Mouse (Mus musculus) cerebellum, postnatal 25 days (tissue): Measurements from ENCODE around the gene Nt5c2.

ENCODE experiments used
- DNase-seq, 2 experiments: peaks; one replicate each; pipeline ENCODE4 v3.0.0; 2021; ENCODE audit warnings: mixed read lengths in 2 of 2

The Nt5c2 gene

DNA sequence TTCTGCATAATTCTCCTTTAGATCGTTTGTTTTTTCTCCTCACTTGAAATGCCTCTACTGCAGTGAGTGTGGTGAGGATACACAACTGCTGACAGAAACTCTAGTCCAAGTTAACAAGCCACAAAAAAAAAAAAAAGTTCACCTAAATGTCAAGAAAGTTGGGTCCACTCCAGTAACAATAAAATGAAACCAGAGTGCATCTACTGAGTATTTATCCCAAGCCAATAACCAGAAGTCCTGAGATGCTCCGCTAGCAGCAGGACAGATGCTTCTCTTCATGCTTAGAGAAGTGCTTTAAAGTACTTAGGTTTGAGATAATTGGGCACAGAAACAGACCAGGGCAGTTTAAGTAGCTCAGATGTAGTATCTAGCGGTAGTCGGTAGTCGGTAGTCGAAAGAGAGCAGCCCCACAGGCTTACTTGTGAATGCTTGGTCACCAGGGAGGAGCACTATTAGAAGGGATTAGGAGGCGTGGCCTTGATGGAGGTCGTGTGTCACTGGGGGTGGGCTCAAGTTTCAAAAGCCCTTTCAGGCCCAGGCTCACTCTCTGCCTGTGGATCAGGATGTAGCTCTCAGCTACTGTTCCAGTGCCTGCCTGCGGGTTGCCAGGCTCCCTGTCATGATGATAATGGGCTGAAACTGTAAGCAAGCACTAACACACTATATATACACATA, 99.4 kb downstream of the Nt5c2 start:
- no peak for DNase-seq

DNA sequence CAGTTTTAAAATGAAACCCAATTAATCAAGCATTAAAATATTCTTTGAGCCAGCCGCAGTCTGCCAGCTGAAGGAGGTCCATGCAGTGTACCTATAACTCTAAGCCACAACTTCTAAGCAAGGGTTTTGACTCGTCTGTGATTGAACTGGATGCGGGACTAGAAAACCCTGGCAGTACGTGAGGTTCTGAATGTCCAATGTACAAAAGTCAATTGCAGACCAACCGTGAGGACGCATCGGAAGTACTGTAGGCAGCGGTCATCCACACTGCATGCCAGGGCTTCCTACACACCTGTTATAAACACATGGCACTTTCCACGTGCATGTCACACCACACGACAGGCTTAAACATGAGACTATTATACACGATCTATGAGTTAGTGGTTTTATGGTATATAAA, 101.3 kb downstream of the Nt5c2 start:
- DNase-seq = no peak

DNA sequence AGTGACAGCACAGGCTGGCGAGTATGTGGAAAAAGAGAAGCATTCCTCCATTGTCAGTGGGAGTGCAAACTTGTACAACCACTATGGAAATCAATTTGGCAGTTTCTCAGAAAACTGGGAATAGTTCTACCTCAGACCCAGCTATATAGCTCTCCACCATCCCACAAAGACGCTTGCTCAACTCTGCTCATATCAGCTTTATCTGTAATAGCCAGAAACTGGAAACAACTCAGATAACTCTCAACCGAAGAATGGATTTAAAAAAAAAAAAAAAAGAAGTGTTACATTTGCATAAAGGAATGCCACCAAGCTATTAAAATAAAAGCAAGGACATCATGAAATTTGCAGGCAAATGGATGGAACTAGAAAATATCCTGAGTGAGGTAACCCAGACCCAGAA, 103.5 kb downstream of the Nt5c2 start:
- no peak for DNase-seq

DNA sequence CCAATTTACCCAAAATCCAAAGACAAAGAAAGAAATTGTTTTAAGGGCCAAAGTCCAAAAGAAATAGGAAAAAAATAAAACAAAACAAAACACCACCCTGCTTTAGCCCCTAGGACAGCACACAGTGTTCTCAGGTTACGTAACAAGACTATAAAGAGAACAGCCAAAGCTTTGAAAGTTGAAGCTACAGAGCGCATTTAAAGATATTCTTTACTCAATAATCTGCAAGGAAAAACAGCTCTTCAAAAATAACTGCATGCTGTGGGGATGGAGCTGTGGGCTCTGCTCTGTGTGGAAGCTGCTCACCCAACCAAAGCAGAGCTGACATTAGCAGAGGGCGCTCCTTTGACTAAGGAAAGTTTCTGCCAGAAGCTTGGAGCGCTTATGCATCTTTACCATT, 106.0 kb downstream of the Nt5c2 start:
- DNase-seq = no peak

DNA sequence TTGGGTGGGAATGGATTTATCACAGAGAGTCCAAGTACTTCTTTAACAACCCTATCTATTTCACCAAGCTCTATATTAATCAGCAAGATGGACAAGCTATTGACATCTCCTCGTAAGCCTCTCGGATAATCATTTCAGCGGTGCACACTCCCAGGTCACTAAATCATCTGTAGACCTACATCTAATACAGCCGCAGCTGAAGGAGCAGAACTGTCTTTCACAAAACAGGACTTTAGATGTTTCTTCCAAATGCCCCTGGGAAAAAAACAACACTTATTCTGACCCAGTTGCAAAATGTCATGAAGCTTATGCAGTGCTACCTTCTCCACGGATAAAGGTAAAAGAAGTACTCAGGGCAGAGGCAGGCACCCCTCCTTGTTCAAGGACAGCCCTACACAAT, 106.7 kb downstream of the Nt5c2 start:
- no peak for DNase-seq

DNA sequence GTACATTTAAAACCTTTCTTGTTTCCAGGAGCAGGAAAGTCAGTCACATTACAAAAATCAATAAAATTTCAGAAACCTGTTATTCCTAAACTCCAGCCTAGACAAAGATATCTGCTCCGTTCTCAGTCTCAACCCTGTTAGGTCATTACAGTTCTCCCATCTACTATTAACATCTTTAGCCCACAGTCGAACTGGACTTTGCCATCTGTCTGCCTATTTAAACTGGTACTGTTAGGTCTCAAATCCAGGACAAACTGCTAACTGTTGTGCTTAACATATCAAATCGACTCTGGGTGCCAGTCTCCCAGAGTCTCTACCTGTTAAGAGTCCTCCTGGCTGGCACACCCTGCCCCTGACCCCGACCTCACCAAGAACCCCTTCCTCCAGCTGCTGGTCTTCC, 109.0 kb downstream of the Nt5c2 start:
- no peak for DNase-seq

DNA sequence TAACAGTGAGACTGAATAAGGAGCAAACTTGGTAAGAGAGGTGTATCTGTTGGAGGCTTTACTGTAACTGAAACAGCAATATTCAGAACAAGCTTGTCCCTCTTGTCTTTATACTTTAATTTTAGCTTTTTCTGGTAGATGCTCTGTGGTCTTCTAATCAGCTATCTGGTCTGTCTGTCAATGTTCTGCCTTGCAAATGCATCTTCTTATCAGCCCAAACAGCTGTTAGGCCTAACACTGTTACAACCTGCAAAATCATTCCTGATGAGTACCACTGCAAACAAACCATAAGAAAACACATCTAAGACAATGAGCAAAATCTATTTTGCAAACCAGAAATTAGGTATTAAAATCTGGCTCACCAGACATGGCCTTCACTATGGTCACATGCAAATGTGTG, 109.6 kb downstream of the Nt5c2 start:
- no peak for DNase-seq

DNA sequence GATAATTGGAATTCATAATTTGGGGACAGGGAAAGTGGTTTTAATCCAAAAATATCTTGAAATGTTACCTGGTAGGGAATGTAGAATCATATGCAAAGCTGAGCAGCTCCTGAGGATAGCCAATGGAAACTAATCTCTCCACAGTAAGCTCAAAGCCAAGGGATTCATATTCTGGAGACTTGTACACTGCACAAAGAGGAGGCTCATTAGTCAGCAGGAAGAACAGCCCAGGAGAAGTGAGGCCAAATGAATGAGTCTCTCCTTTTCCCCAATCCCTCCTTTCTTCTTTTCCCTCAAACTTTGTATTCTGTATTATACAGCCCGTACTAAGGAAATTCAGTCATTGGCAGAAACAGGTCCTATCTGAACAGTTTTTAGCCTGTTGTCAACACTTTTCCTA, 110.0 kb downstream of the Nt5c2 start:
- no peak for DNase-seq

DNA sequence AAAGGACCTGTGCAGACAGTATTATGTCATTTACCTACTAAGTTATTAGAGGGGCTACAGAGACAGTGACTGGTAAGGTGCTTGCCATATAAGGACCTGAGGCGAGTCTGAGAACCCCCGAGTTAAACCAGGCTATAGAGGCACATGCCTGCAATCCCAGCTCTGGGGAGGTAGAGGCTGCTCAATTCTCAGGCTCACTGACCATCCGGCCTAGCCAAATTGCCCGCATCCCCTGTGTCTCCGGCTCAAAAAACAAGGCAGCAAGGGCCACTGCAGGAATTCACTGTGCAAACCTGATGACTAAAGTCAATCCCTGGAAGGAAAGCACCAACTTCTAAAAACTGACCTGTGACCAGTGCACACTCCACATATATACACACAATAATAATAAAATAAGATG, 111.6 kb downstream of the Nt5c2 start:
- no peak for DNase-seq

DNA sequence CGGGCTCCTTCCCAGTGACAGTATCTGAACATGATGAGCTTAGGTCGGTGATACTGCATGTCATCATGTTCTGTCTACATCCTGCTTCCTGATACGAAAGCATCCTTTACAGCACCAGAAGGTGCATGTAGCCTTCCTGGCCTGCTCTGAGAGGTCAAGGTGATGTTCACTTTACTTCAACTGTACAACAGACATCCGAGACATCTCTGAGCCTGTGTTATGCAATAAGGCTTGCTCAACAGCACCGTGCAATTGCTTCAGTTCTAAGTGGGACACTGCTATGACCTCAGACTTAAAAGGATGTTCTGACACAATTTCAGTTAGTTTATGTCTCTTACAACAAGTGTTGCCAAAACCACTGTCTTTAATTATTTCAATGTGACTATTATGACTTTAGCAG, 113.6 kb downstream of the Nt5c2 start:
- no peak for DNase-seq

DNA sequence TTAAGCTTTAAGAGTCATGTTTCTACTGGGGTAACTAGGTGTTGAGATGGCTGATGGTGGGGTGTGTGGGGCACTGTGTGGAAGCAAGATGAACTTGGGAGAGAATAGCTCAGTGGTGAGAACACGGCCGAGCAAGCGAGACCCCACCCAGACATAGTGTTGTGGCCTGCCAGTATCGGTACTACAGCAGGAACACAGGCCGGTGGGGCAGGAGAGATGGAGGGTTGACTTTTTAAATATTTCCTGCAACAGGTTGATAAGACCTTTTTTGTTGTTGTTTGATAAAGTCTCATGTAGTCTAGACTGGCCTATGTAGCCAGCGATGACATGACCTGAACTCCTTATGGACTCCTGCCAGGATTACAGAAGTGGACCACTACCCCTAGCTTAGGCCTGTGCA, 114.2 kb downstream of the Nt5c2 start:
- no peak for DNase-seq

DNA sequence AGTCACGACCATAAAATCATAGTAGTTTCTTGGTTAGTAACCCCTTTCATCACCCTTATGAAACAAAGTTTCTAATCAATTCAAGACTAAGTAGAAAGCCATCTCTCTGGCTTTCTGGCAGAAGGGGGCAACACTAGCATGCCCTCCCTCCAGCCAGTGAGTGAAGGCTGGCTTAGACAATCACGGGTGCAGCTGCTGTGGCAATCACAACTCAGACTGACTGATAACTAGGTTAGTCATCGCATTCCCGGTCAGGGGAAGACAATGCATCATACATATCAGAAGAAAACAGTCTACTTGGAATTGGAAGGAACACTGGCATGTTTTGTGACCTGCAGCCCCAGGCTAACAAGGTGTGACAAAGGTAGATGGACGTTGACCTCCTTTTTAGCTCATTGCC, 115.1 kb downstream of the Nt5c2 start:
- peak in 1 of 2 experiments; percentile 4 for DNase-seq

DNA sequence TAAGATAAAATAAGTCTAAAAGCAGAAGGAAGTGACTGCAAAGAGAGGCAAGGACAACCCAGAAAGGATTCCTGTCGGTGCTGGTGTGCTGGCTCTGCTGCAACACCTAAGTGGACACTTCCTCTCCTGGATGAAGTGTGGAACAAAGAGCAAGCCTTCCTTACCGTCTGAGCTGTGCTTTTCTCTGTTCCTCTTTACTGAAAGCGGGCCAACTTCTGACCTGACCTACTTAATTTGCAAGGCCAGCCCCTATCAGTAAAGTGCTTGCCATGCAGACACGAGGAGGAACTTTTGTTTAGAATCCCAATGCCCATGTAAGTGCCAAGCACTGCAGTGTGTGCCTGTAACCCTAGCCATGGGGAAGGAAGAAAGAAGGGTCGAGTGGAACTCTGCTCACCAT, 115.6 kb downstream of the Nt5c2 start:
- peak; percentile 52 to 55 for DNase-seq

DNA sequence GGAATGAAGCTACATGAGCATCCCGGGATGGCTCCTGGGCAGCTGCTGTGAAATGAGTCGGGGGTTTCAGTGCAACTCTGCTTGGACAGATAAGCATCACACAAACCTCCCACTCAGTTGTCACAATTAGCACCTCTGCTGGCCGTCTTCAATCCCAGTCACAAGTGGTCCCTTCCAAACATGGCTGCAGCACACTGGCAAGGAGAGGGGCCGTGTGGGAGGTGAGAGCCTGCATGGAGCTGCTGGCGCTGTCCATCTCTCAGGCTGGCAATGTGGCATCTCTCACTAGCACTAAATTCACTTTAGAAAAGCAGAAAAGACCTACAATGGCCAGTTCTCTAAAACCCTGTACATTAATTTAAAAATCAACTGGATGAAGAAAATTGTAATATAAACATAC, 116.7 kb downstream of the Nt5c2 start:
- DNase-seq = peak in 1 of 2 experiments; percentile 9

DNA sequence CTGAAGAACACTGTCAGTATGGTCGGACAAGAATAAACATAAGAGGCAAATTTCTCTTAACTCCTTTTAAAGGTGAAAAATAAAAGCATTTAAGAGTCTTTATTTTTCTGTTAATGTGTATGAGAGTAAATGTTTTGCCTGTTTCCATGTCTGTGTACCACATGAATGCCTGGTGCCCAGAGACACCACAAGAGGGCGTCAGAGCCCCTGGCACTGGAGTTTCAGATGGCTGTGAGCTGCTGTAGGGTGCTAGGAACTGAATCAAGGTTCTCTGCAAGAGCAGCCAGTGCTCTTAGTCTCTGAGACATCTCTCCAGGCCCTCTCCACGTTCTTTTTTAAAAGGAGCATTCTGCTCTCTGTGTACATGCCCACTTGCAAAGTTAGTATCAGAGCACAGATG, 117.8 kb downstream of the Nt5c2 start:
- DNase-seq = no peak

DNA sequence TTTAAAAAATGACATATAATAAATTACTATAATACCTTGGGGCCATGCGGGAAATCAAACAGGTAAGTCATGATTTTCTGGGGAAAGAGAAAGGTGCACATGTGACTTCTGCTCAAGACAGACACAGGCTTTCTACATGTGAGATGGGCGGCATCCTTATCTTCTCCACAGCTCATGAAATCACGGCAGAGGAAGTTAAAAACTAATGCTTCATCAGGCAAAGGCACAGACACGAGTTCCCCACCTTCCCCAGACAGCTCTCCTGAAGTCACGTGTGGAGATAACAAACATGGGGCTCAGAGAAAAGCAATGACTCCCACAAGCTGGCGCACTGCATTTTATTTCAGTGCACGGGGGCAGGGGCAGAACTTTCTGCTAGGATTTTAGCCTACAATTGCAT, 121.5 kb downstream of the Nt5c2 start:
- no peak for DNase-seq

DNA sequence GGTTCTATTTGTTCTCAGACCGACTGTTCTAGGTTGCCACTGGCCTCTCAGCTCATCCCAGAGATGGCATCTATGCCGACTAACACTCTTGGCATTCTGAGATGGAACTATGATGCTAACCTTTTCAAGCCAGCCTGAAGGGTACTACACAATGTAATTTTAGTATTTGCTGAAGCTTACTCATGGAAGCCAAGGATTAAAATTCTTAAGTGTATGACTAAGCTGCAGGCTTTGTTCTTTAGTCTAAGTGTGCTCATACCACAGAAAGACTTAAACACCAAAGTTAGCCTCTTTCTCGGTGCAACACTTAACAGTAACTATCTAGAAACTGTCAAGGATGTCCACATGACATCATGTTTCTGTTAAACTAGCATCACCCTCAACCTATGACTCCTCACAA, 122.1 kb downstream of the Nt5c2 start:
- DNase-seq = no peak

DNA sequence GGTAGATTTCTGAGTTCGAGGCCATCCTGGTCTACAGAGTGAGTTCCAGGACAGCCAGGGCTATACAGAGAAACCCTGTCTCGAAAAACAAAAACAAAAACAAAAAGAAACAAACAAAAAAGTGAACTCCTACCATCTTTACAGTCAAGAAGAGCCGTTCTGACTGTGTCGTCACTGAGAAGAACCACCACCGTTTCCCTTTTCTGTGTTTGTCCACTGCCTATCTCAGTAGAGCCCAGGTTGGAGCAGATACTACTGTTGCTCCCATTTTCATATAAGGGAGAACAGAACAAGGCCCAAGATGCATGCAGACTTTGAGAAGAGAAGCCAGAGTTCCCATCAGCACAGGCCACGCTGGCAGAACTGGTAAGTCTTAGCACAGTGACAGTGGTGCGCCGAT, 124.3 kb downstream of the Nt5c2 start:
- DNase-seq = no peak

DNA sequence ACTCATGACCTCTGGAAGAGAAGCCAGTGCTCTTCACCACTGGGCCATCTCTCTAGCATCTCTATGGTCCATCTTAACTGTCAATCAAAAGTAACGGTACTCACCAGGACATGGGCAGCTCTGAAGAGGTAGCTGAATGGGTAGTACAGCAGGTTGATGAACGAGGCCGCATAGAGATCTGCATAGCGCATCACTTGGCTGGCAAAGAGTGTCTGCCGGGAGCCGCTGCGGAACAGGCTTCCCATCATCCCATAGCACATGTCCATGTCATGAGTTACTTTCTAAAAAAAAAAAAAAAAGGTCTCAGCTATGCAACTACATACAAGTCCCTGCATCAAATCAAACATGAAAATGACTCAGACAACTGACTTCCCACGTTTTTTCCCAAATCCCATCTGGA, 125.3 kb downstream of the Nt5c2 start:
- DNase-seq = no peak

DNA sequence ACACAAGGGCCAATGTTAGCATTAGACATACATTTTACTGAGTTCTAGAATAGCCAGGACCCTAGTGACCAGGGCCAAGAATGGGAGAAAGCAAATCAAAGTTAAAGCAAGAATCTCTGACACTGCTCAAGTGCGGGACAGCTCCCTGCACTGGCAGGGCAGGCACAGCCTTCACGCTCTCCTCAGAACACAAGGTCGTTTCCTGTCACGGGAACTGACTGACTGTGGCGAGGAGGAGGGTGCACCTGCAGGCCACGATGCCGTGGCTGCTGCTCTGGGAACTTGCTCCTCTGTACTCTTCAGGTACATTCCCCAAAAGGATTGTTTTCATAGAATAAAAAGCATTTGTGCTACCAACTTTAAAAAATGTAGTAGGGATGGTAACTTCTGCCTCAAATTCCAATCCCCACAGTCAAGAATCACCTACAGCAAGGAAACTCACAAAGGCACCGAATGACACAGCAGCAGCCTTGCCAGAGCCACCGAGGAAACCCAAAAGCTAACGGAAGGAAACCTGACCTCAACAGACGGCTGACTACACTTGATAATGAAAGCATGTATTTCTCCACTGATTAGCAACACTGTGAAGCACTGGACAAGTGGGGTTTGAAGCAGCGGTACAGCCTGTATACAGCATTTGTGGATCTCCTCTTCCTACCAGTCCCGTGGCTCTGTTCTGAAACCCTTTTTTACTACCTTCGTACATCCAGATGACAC, 127.0 kb downstream of the Nt5c2 start:
- no peak for DNase-seq

DNA sequence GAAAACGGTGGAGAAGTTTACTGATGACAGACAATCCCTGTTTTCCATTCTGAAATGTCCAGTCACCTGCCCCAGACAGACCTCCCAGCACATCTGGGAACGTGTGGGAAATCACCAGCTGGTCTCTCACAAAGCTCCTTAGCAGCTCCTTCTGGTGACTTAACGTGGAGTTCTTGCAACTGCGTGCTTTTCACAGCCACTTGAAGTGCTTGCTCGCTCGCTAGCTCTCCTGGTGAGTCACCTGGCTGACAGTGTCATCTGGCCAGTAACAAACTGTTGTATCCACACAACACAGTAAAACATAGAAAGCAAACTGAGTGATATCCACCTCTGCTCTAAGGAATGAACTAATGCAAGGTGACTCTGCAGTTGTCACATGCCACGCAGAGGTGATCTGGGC, 128.1 kb downstream of the Nt5c2 start:
- DNase-seq = no peak

DNA sequence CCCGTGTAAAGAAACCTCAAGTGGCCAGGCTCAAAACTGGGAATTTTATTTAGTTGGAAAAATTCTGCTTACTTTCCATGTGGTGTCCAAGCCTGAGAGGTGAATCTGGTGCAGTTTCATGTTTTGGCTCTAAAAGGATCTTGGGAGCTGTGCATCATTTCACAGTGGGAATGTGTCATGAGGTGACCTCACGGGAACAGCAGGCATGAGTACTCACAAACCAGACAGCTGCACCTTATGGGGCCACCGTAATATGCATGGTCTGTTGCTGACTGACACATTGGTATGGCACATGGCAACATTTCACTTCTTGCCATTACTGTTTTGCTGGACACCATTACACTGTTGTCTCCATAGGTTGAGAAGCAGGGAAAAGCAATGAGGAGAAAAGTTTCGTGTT, 129.6 kb downstream of the Nt5c2 start:
- DNase-seq = no peak

DNA sequence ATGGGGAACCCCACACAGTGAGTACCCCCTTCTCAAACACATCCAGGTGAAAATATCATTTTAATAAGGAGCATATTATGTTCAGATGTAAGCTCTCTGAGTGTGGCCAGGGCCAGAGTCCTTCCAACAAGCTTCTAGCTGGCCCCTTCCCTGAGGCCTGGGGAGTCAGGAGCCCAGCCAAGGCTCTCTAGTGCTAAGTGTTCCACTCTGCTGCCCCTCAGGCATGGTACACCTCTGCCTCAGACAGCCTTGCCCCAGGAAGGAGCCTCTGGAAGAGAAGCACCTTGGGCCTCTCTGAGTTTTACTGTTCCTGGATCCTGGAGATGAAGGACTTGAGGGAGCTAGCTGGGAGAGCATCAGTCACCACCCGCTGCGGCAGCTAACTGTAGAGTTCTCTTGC, 135.1 kb downstream of the Nt5c2 start:
- DNase-seq = no peak

DNA sequence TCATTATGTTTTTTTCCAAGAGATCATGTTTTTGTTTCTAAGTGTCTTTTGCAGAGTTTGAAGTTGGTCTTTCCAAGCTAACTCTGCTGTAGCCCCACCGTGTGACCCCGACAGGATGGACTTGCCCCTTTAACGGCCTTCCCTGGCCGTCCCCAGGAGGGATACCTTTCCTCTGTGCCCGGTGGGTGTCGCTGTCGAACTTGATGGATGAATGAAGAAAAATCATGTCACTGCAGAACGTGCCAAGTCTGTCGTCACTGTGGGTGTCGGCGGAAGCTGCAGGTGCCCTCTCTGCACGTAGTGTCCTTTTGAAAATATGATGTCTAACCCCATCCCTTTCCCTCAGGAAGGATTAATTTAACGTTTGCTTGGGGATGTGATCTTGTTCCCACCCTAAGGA, 136.6 kb downstream of the Nt5c2 start:
- DNase-seq = peak; percentile 88 to 94

DNA sequence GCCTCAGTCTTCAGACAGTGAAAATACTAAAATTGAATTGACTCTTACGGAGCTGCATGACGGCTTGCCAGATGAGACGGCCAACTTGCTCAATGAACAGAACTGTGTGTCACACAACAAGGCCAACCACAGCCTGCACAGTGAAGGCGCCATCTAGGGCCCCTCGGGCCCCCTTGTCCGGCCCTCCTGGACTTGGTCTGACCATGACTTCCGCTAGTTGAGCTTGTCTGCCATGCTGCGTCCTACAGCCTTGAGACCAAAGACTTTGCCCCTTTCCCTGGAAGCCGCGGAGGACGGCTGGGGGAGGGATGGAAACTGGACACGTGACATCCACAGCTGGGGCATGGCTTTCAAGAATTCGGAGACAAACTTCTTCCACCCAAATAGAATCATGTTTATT, 137.1 kb downstream of the Nt5c2 start:
- DNase-seq = no peak
